Mouse (Mus musculus) C2C12 (cell line): ENCODE results near the gene Abcb11.

Experiments
- CTCF ChIP-seq: IDR thresholded peaks from one replicate; pipeline ENCODE4 v1.5.1; 2011; ENCODE audit not compliant: control insufficient read depth, insufficient read depth, insufficient read length
- MAX ChIP-seq: IDR thresholded peaks from one replicate; pipeline ENCODE4 v1.6.1; 2011; ENCODE audit warnings: mild to moderate bottlenecking, control low read depth
- MYOG ChIP-seq: IDR thresholded peaks from one replicate; pipeline ENCODE4 v1.6.1; 2011; ENCODE audit not compliant: control insufficient read depth, insufficient read length; ENCODE audit errors: extremely low read depth
- USF1 ChIP-seq: IDR thresholded peaks from one replicate; pipeline ENCODE4 v1.6.1; 2011; ENCODE audit warnings: low read depth, mild to moderate bottlenecking, control low read depth, moderate library complexity

DNA sequence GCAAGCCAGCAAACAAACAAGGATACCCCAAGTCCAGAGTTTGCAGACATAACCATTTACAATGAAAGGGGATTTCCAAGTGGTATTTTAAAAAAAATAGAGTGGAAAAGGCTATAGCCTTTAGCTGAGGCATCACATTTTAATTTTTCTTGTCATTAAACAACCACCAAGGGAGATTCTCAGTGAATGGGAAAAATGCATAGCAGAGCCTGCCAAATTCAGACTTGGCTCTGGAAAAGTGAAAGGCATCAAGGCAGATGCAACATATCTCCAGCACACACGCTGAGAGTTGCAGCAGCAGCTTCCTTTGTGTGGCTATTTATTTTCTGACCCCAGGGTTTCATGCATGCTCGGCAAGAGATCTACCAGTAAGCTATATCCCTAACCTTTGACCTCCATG is 97.5 kb downstream of the Abcb11 start:
- TF ChIP-seq CTCF (no peak), MAX (no peak), USF1 (no peak), MYOG (no peak)
